Mouse (Mus musculus) thymus, adult 2 months (tissue): Measurements from ENCODE around the gene Papolb.

ENCODE experiments used
- CTCF ChIP-seq: fragments of 200-500 bp; IDR thresholded peaks from 2 replicates; pipeline ENCODE4 v1.5.1; 2012; ENCODE audit warnings: mild to moderate bottlenecking, control low read depth, low read length, moderate library complexity, borderline replicate concordance; ENCODE audit not compliant: control insufficient read depth, poor library complexity, insufficient read depth; ENCODE audit errors: extremely low read depth
- POLR2A ChIP-seq: fragments of 200-500 bp; IDR thresholded peaks from 2 replicates; pipeline ENCODE4 v1.6.1; 2012; ENCODE audit warnings: mild to moderate bottlenecking, low read length, control low read depth, moderate library complexity; ENCODE audit not compliant: control insufficient read depth, poor library complexity, insufficient read depth; ENCODE audit errors: extremely low read depth

- TF ChIP-seq CTCF (no peak), POLR2A (no peak)
Observed at GRCm38 (mm10) chr5:142505695-142506423, 24.0 kb downstream of the Papolb start.
